Mouse (Mus musculus) ES-E14 (cell line): ENCODE data around the gene Egln1. TPM values are rescaled to one million over a fixed set of nuclear protein-coding genes. Genes with fewer than 3 reads are reported as not detected.

Experiments
- DNase-seq: peaks from one replicate; pipeline ENCODE4 v3.0.0-alpha.2; 2013; ENCODE audit warnings: low read depth, low spot score
- H3K27ac ChIP-seq: 2 replicates; pipeline ENCODE4 v1.5.1; 2012; ENCODE audit warnings: low read depth, mild to moderate bottlenecking, low read length, moderate library complexity, mixed read lengths; ENCODE audit not compliant: poor library complexity, insufficient read depth, severe bottlenecking
- H3K36me3 ChIP-seq: 2 replicates; pipeline ENCODE4 v1.6.1; 2012; ENCODE audit warnings: mild to moderate bottlenecking, low read length, moderate library complexity, mixed read lengths; ENCODE audit not compliant: control insufficient read depth, poor library complexity, insufficient read depth, severe bottlenecking
- H3K4me1 ChIP-seq, 2 experiments: fragments of 150-350 bp in 1 of 2; sonication (generic) in 1 of 2; 2 replicates each; pipeline ENCODE4 v1.6.1; 2012; ENCODE audit warnings: low read length in 2 of 2, mild to moderate bottlenecking in 1 of 2, mixed read lengths in 1 of 2; ENCODE audit not compliant: control insufficient read depth in 2 of 2, insufficient read depth in 2 of 2, poor library complexity in 1 of 2
- H3K4me3 ChIP-seq, 2 experiments: fragments of 150-350 bp in 1 of 2; sonication (generic) in 1 of 2; 2 replicates each; pipeline ENCODE4 v1.5.1; 2012; ENCODE audit warnings: low read length in 2 of 2, low read depth in 1 of 2, mild to moderate bottlenecking in 1 of 2, mixed read lengths in 1 of 2; ENCODE audit not compliant: insufficient read depth in 1 of 2, poor library complexity in 1 of 2, severe bottlenecking in 1 of 2
- H3K9ac ChIP-seq: 2 replicates; pipeline ENCODE4 v1.6.1; 2012; ENCODE audit warnings: low read depth, mild to moderate bottlenecking, low read length, mixed read lengths; ENCODE audit not compliant: poor library complexity, insufficient read depth, severe bottlenecking
- H3K9me3 ChIP-seq: fragments of 150-350 bp; sonication (generic); 2 replicates; pipeline ENCODE4 v1.6.1; 2012; ENCODE audit warnings: low read depth, mild to moderate bottlenecking, low read length; ENCODE audit not compliant: control insufficient read depth, insufficient read depth
- CHD2 ChIP-seq: IDR thresholded peaks from 2 replicates; pipeline ENCODE4 v1.6.1; 2014; ENCODE audit warnings: mild to moderate bottlenecking, low read depth, low read length, inconsistent platforms
- HCFC1 ChIP-seq: IDR thresholded peaks from 2 replicates; pipeline ENCODE4 v1.6.1; 2012; ENCODE audit warnings: low read length, inconsistent platforms, borderline replicate concordance; ENCODE audit not compliant: insufficient read depth
- MAFK ChIP-seq: IDR thresholded peaks from 2 replicates; pipeline ENCODE4 v1.6.1; 2014; ENCODE audit warnings: mild to moderate bottlenecking, low read depth, low read length, inconsistent platforms; ENCODE audit not compliant: insufficient read depth
- ZC3H11A ChIP-seq: IDR thresholded peaks from 2 replicates; pipeline ENCODE4 v1.6.1; 2012; ENCODE audit warnings: low read depth, mild to moderate bottlenecking, inconsistent platforms, low read length, borderline replicate concordance
- ZNF384 ChIP-seq: IDR thresholded peaks from 2 replicates; pipeline ENCODE4 v1.6.1; 2012; ENCODE audit warnings: low read depth, low read length, inconsistent platforms
- in situ Hi-C, 2 experiments: fragments of 600-800 bp; cut with MboI; formaldehyde crosslinking; loops; one replicate each; pipeline ENCODE4 v1.15.1; 2025; ENCODE audit warnings: low sequenced_read_pairs in 2 of 2, inconsistent platforms in 1 of 2; ENCODE audit not compliant: unreplicated experiment in 2 of 2
- total RNA-seq: library from RNA; depleted of rRNA; stranded (reverse); fragments of 300-350 nt; gene quantifications from 2 replicates; pipeline ENCODE4 v1.2.3, GENCODE M21; 2012

Egln1 gene
- total RNA-seq, 1 experiment, result 15.8 TPM

DNA sequence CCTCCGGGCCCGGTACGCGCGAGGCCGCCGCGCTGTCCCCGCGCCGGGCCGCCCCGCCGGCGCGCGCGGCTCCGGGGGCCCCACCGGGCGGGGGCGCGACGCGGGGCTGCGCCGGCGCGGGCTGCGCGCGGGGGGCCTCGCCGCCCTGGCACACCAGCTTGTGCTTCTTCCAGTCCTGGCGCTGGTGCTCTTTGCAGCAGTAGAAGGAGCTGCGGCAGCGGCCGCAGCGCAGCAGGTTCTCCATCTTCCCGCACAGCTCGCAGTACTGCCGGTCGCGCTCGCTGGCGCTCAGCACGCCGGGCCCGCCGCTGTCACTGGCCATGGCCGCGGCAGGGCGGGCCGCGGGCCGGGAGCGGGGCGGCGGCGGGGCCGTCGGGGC is 402 bp downstream of the Egln1 start:
- H3K4me1 ChIP-seq, result peaks cover 2 to 12% of the 10 kb centered on the region in 2 experiments; a peak in 2 of 4 replicates
- in situ Hi-C loops, result no loop called here
- TF ChIP-seq ZNF384 (no peak), MAFK (no peak), HCFC1 (no peak), ZC3H11A (no peak), CHD2 (no peak)
- DNase-seq, result no peak
- H3K36me3 ChIP-seq, result no peaks in the 10 kb centered on the region
- H3K9me3 ChIP-seq, result no peaks in the 10 kb centered on the region
- peak overlapping the region; percentile 82 for H3K9ac ChIP-seq
- peak overlapping the region; percentile 68 to 91 for H3K4me3 ChIP-seq
- H3K27ac ChIP-seq, result no peak overlapping the region

- H3K27ac ChIP-seq, result no peak overlapping the region
Measured at GRCm38 (mm10) chr8:124947865-124948732, 1.0 kb downstream of the Egln1 start.

GRCm38 (mm10) chr8:124944406-124944805 is 4.7 kb downstream of the Egln1 start:
- no peak overlapping the region for H3K4me3 ChIP-seq
- H3K4me1 ChIP-seq, result peaks cover 0 to 11% of the 10 kb centered on the region in 2 experiments; a peak in 2 of 4 replicates
- H3K9me3 ChIP-seq, result no peaks in the 10 kb centered on the region
- DNase-seq, result no peak
- in situ Hi-C loops, result no loop called here
- no peak overlapping the region for H3K9ac ChIP-seq
- TF ChIP-seq MAFK (no peak), ZNF384 (no peak), HCFC1 (no peak), CHD2 (no peak), ZC3H11A (no peak)
- H3K36me3 ChIP-seq, result peaks cover 3% of the 10 kb centered on the region; the same call in 1 of the 2 replicates
- H3K27ac ChIP-seq, result no peak overlapping the region

More at GRCm38 (mm10) chr8:124947865-124948732, 1.0 kb downstream of the Egln1 start:
- no peaks in the 10 kb centered on the region for H3K36me3 ChIP-seq
- in situ Hi-C loops, result no loop called here
- TF ChIP-seq CHD2 (no peak), ZNF384 (no peak), HCFC1 (no peak), MAFK (no peak), ZC3H11A (no peak)
- H3K9ac ChIP-seq, result peak overlapping the region; percentile 58
- peaks cover 2 to 10% of the 10 kb centered on the region in 2 experiments; a peak in 2 of 4 replicates for H3K4me1 ChIP-seq
- DNase-seq, result no peak
- H3K9me3 ChIP-seq, result no peaks in the 10 kb centered on the region
- peak overlapping the region; percentile 68 to 91 for H3K4me3 ChIP-seq

DNA sequence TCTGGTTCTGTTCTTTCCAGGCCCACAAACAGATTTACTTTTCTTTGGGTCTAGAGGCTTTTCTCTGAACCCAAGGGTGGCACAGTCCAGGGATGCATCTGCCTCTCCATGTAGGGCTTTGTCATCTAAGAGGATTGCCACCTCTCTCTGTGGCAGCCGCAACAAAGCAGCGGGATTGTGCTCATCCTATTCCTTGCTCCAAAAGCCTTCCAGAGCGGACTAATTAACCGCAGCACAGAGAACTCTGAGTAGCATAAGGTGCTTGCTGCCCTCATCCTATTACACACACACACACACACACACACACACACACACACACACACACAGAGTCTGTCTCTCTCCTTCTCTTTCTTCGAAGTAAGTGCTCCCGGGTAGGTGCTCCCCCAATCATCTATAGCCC is 5.3 kb downstream of the Egln1 start:
- H3K36me3 ChIP-seq, result peaks cover 3% of the 10 kb centered on the region; the same call in 1 of the 2 replicates
- in situ Hi-C loops, result no loop called here

More for the DNA sequence above, 5.3 kb downstream of the Egln1 start:
- H3K9me3 ChIP-seq, result no peaks in the 10 kb centered on the region
- H3K4me3 ChIP-seq, result no peak overlapping the region
- H3K4me1 ChIP-seq, result peaks cover 0 to 11% of the 10 kb centered on the region in 2 experiments; a peak in 2 of 4 replicates
- no peak overlapping the region for H3K27ac ChIP-seq
- no peak for DNase-seq
- no peak overlapping the region for H3K9ac ChIP-seq
- TF ChIP-seq ZNF384 (no peak), ZC3H11A (no peak), HCFC1 (no peak), CHD2 (no peak), MAFK (no peak)
